Mouse (Mus musculus) brain, embryonic 14.5 days (tissue): Measurements from ENCODE around the gene Stk35.

Source experiments
- CTCF ChIP-seq: fragments of 200-500 bp; IDR thresholded peaks from 2 replicates; pipeline ENCODE4 v1.5.1; 2012; ENCODE audit warnings: inconsistent platforms, mild to moderate bottlenecking, moderate library complexity, borderline replicate concordance; ENCODE audit not compliant: insufficient read depth, insufficient read length; ENCODE audit errors: extremely low read depth
- POLR2A ChIP-seq: fragments of 200-500 bp; IDR thresholded peaks from 2 replicates; pipeline ENCODE4 v1.6.1; 2012; ENCODE audit warnings: mild to moderate bottlenecking, inconsistent platforms, borderline replicate concordance; ENCODE audit not compliant: poor library complexity, insufficient read depth, insufficient read length, severe bottlenecking; ENCODE audit errors: extremely low read depth

DNA sequence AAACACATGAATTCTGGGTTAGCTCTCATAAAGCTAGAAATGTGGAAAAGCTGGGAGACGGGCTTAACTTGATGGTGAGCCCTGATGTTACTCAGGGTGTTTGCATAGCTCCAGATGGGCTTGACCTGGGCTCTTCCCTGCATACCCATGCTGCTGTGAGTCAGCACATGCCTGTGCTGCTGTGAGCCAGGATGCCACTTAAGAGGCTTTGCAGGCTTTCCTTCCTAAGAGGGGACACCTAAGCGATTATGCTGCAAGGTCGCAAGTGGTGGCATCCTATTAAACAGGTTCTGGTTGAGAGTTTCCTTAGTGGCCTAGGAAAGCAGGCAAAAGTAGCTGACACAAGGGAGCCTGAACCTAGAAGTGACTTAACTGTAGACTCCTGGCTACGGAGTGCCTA lies 5.2 kb downstream of the Stk35 start:
- TF ChIP-seq POLR2A: no peak
- TF ChIP-seq CTCF: no peak
